Mouse (Mus musculus) adrenal gland, adult 2 months (tissue): ENCODE data around the gene 4930539E08Rik. TPM values are rescaled to one million over a fixed set of nuclear protein-coding genes. Genes with fewer than 3 reads are reported as not detected.

Experiments used
- DNase-seq: peaks from one replicate; pipeline ENCODE4 v3.0.0; 2021
- polyA plus RNA-seq: library from polyadenylated mRNA; depleted of rRNA; stranded (reverse); fragments of >200 nt; gene quantifications from 2 replicates; pipeline ENCODE4 v1.2.3, GENCODE M21; 2012; rRNA removed
- total RNA-seq, 2 experiments: library from RNA; stranded (reverse); gene quantifications; 2 replicates each; pipeline ENCODE4 v1.2.3; 2021

Gene 4930539E08Rik
- total and polyA plus RNA-seq, 3 experiments, result 0.03 TPM; not detected in 2

- peak; percentile 80 for DNase-seq
Observed at GRCm38 (mm10) chr17:28856030-28856429, 59.1 kb downstream of the 4930539E08Rik start.

- peak; percentile 95 for DNase-seq
Observed at GRCm38 (mm10) chr17:28855166-28855885, 59.8 kb downstream of the 4930539E08Rik start.

GRCm38 (mm10) chr17:28854377-28854776 lies 60.7 kb downstream of the 4930539E08Rik start:
- no peak for DNase-seq

- DNase-seq, result peak; percentile 88
Observed at GRCm38 (mm10) chr17:28850511-28850910, 64.6 kb downstream of the 4930539E08Rik start.

GRCm38 (mm10) chr17:28846974-28847617 lies 68.0 kb downstream of the 4930539E08Rik start:
- DNase-seq, result no peak

Other genes with a start within 250 kb of the 4930539E08Rik start
- 1 to 10 TPM; 1.2 to 1.3 TPM for gene Slc26a8, start 225.1 kb downstream of the 4930539E08Rik start, total RNA-seq
- 1.1 TPM in 2 replicates for gene Slc26a8, start 225.1 kb downstream of the 4930539E08Rik start, polyA plus RNA-seq
- 10 to 100 TPM; 74.4 to 85.2 TPM for gene Mapk14, start 224.0 kb downstream of the 4930539E08Rik start, total RNA-seq
- 52.9 and 65.3 TPM in 2 replicates for gene Mapk14, start 224.0 kb downstream of the 4930539E08Rik start, polyA plus RNA-seq
- 1 to 10 TPM in 1 of 2 experiments, not detected in 1; 1.7 TPM for gene AC170998.1, start 189.2 kb downstream of the 4930539E08Rik start, total RNA-seq
- gene AC170998.1, start 189.2 kb downstream of the 4930539E08Rik start, polyA plus RNA-seq, result 0.31 and 0.40 TPM in 2 replicates
- gene Mapk13, start 146.0 kb downstream of the 4930539E08Rik start, total RNA-seq, result 100 to 1,000 TPM in 1 of 2 experiments, 10 to 100 TPM in 1; 97.4 to 350 TPM
- 193 and 279 TPM in 2 replicates for gene Mapk13, start 146.0 kb downstream of the 4930539E08Rik start, polyA plus RNA-seq
- gene Brpf3, start 114.2 kb downstream of the 4930539E08Rik start, total RNA-seq, result 100 to 1,000 TPM in 1 of 2 experiments, 10 to 100 TPM in 1; 65.1 to 134 TPM
- gene Brpf3, start 114.2 kb downstream of the 4930539E08Rik start, polyA plus RNA-seq, result 60.3 and 70.1 TPM in 2 replicates
- gene Pnpla1, start 56.9 kb downstream of the 4930539E08Rik start, total RNA-seq, result under 1 TPM in 1 of 2 experiments, not detected in 1; 0.52 TPM
- 0.04 and 0.09 TPM in 2 replicates for gene Pnpla1, start 56.9 kb downstream of the 4930539E08Rik start, polyA plus RNA-seq
- not detected for gene Pxt1, start 28.5 kb upstream of the 4930539E08Rik start, total RNA-seq
- 0.80 and 1.0 TPM in 2 replicates for gene Pxt1, start 28.5 kb upstream of the 4930539E08Rik start, polyA plus RNA-seq
- gene Kctd20, start 36.6 kb upstream of the 4930539E08Rik start, total RNA-seq, result 10 to 100 TPM; 48.2 to 63.7 TPM
- gene Kctd20, start 36.6 kb upstream of the 4930539E08Rik start, polyA plus RNA-seq, result 23.5 and 32.7 TPM in 2 replicates
- gene Stk38, start 92.7 kb upstream of the 4930539E08Rik start, total RNA-seq, result 10 to 100 TPM; 50.5 to 52.6 TPM
- gene Stk38, start 92.7 kb upstream of the 4930539E08Rik start, polyA plus RNA-seq, result 151 and 161 TPM in 2 replicates
- 100 to 1,000 TPM in 1 of 2 experiments, 10 to 100 TPM in 1; 94.0 to 149 TPM for gene Srsf3, start 117.3 kb upstream of the 4930539E08Rik start, total RNA-seq
- 161 and 183 TPM in 2 replicates for gene Srsf3, start 117.3 kb upstream of the 4930539E08Rik start, polyA plus RNA-seq
- gene Cdkn1a, start 175.7 kb upstream of the 4930539E08Rik start, total RNA-seq, result 100 to 1,000 TPM in 1 of 2 experiments, 10 to 100 TPM in 1; 36.4 to 108 TPM
- gene Cdkn1a, start 175.7 kb upstream of the 4930539E08Rik start, polyA plus RNA-seq, result 32.2 and 33.7 TPM in 2 replicates
- under 1 TPM; 0.14 to 0.62 TPM for gene Rab44, start 198.8 kb upstream of the 4930539E08Rik start, total RNA-seq
- 0.30 and 0.31 TPM in 2 replicates for gene Rab44, start 198.8 kb upstream of the 4930539E08Rik start, polyA plus RNA-seq